Mouse (Mus musculus): Measurements from ENCODE around the gene Amot. TPM values are rescaled to one million over a fixed set of nuclear protein-coding genes. Genes with fewer than 3 reads are reported as not detected.
A peak's percentile ranks its signal among the peaks of the same experiment; 100 is the strongest.

Gene Amot
- polyA plus RNA-seq, 1 experiment from 2014 or later = 19.9 TPM

DNA sequence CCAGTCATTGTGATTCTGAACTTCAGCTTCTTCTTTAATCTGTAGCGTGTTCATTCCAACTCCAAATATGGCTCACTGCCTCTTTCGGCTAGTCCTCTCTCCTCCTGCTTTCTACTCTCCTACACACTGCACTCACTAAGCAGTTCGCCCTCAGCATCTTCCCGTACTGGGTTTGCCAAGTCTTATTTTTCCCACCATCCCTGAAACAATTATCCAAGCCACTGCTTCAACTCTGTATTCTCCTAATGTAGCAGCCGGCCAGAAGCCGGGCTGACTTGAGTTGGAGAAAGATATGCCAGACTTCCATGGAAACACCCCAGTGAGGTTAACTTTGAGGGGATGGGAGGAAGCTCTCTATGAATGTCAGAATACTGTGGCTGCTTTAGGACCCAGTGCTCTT lies 36.7 kb downstream of the Amot start:
- no peak for ATAC-seq
- Histone ChIP-seq H3K36me3 (no peaks in the 10 kb centered on the region), H3K9me3 (no peaks in the 10 kb centered on the region), H3K27ac (no peak overlapping the region), H3K4me3 (replicated peaks) (no peak overlapping the region), H3K4me2 (replicated peaks) (no peak overlapping the region), H3K27me3 (replicated peaks) (no peaks in the 10 kb centered on the region), H3K4me1 (replicated peaks) (no peaks in the 10 kb centered on the region), H3K9ac (no peak overlapping the region)
- WGBS = 91% methylated on average over 6 of the region's 6 CpGs

DNA sequence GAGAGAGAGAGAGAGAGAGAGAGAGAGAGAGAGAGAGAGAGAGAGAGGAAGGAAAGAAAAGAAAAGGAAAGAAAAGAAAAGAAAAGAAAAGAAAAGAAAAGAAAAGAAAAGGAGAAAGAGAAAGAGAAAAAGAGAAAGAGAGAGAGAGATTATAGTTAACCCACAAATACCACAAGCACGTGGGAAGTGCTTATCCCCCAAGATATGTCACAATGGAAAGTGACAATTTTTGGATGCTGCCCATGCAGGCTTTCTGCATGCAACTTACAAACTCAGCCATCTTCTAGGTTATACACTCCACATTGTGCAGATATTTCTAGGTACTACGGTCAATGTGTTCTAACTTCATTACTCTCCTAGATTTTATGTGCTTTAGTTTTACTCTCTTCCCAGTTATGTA lies 41.5 kb downstream of the Amot start:
- 80% methylated on average over 2 of the region's 2 CpGs for WGBS
- ATAC-seq = no peak
- H3K4me2 ChIP-seq (replicated peaks) = no peak overlapping the region

DNA sequence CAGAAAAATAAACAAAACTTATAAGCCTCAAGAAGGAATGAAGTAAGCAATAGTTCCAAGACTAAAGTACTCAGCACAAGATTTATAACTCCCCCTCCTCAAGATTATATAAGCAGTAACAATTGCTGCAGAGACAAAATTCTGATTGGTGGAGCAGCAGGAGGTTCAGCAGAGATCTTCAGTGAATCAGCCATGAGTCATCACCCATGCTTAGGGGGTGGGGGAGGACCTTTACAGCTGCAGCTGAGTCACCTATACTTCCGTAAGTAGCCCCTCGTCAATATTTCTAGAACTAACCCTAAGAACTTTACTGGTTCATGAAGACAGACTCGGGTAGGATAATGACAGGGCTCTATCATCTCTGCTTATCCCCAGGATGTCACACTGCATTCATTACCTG lies 43.6 kb downstream of the Amot start:
- Histone ChIP-seq H3K4me3 (replicated peaks) (no peak overlapping the region), H3K36me3 (no peaks in the 10 kb centered on the region), H3K27ac (no peak overlapping the region), H3K9ac (no peak overlapping the region), H3K9me3 (no peaks in the 10 kb centered on the region), H3K4me2 (replicated peaks) (no peak overlapping the region), H3K4me1 (replicated peaks) (no peaks in the 10 kb centered on the region), H3K27me3 (replicated peaks) (no peaks in the 10 kb centered on the region)
- ATAC-seq = peak; percentile 45; the same call in 1 of the 2 replicates
- WGBS = 60% methylated on average over 3 of the region's 3 CpGs

More for the DNA sequence above, 41.5 kb downstream of the Amot start:
- Histone ChIP-seq H3K27me3 (replicated peaks) (no peaks in the 10 kb centered on the region), H3K36me3 (no peaks in the 10 kb centered on the region), H3K4me1 (replicated peaks) (no peaks in the 10 kb centered on the region), H3K9ac (no peak overlapping the region), H3K9me3 (no peaks in the 10 kb centered on the region), H3K27ac (no peak overlapping the region), H3K4me3 (replicated peaks) (no peak overlapping the region)

DNA sequence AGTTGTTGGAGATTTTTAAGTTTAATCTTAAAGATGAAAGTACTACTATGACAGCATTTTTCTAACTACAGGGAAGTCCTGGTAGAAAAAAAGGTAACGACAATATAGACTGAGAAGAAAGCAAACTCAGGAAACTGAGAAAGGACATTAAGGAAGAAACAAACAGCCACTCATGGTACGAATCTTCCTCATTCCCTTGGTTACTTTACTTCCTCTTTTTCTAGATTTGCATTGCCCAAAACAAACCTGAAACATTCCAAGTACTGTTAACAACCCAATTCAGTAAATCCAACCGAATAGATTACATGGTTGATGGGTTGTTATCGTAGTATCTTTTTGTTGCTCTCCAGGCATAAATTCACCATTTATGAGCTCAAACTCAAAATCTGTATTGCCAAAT lies 48.7 kb downstream of the Amot start:
- Histone ChIP-seq H3K9ac (no peak overlapping the region), H3K27me3 (replicated peaks) (no peaks in the 10 kb centered on the region), H3K4me1 (replicated peaks) (no peaks in the 10 kb centered on the region), H3K4me3 (replicated peaks) (no peak overlapping the region), H3K9me3 (no peaks in the 10 kb centered on the region), H3K27ac (no peak overlapping the region), H3K4me2 (replicated peaks) (no peak overlapping the region), H3K36me3 (no peaks in the 10 kb centered on the region)
- 0 out of 2 replicates have a peak, but pooled peaks have one; percentile 12 for ATAC-seq
- WGBS = 82% methylated on average over 4 of the region's 4 CpGs

DNA sequence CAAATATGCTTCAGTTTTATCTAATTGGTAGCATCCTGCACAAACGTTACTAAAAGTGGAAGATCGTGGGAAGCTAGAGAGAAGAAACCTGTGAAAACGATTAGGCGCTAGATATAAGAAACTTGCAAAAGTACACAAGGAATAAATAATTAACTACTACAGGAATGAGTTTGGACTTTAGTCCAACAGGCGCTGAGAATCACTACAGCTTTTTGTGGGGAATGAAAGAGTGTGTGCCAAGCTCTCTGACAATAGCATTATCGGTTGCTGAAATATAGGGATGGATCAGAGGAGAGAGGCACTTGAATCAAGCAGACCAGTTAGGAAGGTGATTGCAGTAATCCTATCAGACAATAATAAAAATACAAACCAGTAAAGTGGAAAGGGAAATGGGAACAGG lies 49.4 kb downstream of the Amot start:
- 73% methylated on average over 6 of the region's 6 CpGs for WGBS
- H3K9ac ChIP-seq = no peak overlapping the region
- H3K36me3 ChIP-seq = no peaks in the 10 kb centered on the region
- no peaks in the 10 kb centered on the region for H3K4me1 ChIP-seq (replicated peaks)
- no peak overlapping the region for H3K4me2 ChIP-seq (replicated peaks)
- no peak overlapping the region for H3K4me3 ChIP-seq (replicated peaks)
- no peak overlapping the region for H3K27ac ChIP-seq
- H3K9me3 ChIP-seq = no peaks in the 10 kb centered on the region
- no peaks in the 10 kb centered on the region for H3K27me3 ChIP-seq (replicated peaks)
- peak; percentile 87 for ATAC-seq

DNA sequence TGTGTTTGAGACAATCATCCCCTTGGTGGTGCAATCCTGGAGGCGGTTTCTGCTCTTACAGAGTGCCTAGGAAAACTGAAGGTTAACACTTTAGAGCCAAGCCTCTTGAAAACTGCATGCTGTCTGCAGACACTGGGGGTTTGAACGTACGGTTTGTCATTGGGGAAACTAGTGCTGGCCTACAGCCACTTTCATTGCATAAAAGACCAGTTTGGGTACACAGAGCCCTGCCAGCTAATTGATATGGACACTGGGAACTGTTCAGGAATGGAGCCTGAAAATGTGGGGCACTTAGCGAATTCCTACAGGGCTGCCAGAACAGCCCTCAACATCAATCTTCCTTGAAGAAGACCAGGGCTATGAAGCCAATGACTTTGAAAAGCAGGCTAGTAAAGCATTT lies 50.2 kb downstream of the Amot start:
- no peak overlapping the region for H3K9ac ChIP-seq
- WGBS = 60% methylated on average over 4 of the region's 4 CpGs
- H3K27ac ChIP-seq = no peak overlapping the region
- H3K36me3 ChIP-seq = no peaks in the 10 kb centered on the region
- H3K4me2 ChIP-seq (replicated peaks) = no peak overlapping the region
- H3K9me3 ChIP-seq = no peaks in the 10 kb centered on the region
- H3K4me3 ChIP-seq (replicated peaks) = no peak overlapping the region
- H3K27me3 ChIP-seq (replicated peaks) = no peaks in the 10 kb centered on the region
- H3K4me1 ChIP-seq (replicated peaks) = no peaks in the 10 kb centered on the region
- ATAC-seq = 0 out of 2 replicates have a peak, but pooled peaks have one; percentile 3

DNA sequence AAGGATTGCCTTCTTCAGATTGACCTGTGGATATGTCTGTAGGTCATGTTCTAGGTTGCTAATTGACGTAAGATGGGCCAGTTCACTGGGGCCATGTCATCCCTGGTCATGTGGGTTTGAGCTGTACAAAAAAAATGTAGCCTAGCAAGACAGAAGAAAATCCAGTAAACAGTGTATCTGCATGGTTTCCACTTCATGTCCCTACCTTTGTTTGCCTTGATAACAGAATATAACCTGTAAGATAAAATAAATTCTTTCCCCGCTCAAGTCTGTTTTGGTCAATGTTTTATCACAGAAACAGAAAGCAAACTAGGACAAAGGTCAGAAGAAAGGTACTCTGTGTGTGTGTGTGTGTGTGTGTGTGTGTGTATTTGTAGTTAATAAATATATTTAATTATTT lies 63.5 kb downstream of the Amot start:
- Histone ChIP-seq H3K27me3 (replicated peaks) (no peaks in the 10 kb centered on the region), H3K4me2 (replicated peaks) (no peak overlapping the region), H3K4me1 (replicated peaks) (no peaks in the 10 kb centered on the region), H3K36me3 (no peaks in the 10 kb centered on the region), H3K9me3 (no peaks in the 10 kb centered on the region), H3K4me3 (replicated peaks) (no peak overlapping the region), H3K9ac (no peak overlapping the region), H3K27ac (no peak overlapping the region)
- ATAC-seq = peak; percentile 62
- WGBS = 81% methylated on average over 2 of the region's 2 CpGs

DNA sequence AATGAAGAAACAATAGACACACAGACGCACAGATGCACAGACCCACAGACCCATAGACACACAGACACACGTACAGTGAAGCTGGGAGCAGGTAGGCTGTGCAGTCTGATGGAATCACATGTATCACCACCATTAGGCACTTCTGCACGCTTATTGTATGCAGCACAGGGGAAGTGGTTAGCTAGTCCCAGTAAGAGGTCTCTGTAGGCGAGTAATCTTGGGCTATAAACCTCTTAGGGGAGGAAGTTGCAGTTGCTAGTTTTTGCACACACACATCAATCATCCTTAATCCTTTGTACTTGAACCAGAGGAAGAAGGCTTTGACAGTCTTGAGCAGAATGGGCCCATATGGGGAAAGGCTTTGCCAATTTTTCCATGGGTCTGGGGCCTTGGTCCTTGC lies 71.3 kb downstream of the Amot start:
- Histone ChIP-seq H3K4me2 (replicated peaks) (no peak overlapping the region), H3K27me3 (replicated peaks) (no peaks in the 10 kb centered on the region), H3K36me3 (no peaks in the 10 kb centered on the region), H3K9ac (no peak overlapping the region), H3K4me1 (replicated peaks) (no peaks in the 10 kb centered on the region), H3K9me3 (no peaks in the 10 kb centered on the region), H3K4me3 (replicated peaks) (no peak overlapping the region), H3K27ac (no peak overlapping the region)
- WGBS = 67% methylated on average over 4 of the region's 4 CpGs
- ATAC-seq = no peak

DNA sequence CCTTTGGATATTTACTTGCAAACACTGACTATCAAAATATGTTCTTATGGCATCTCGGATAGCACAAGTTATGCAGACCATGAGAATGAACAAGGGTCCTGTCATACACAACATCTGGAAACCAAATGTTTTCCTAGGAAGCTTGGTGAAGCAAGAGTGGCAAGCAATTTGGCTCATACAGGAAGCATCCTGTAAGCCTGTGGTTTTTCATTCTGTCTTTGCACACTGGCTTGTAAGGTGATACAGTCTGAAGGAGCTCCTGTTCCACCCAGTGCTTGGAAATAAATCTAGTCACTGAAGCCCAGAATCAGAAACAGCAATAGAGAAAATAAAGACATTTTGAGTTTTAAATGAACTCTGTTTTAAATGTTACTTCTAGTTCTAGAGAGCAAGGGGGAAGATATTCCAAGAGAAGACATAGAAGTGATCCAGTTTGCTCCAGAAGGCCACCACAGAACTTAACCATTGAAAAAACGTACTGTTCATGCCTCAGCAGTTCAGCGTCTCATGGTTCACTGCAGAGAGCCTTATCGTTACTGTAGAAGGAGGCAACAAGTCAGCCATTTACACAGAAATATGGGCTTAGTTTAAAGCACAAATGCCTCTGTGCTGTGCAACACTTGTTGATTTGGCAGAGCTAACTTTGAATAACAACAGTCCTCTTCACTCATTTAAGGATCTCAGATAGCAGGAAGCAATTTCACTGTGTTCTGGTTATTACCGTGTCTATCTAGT lies 74.0 kb downstream of the Amot start:
- Histone ChIP-seq H3K4me1 (replicated peaks) (no peaks in the 10 kb centered on the region), H3K4me3 (replicated peaks) (no peak overlapping the region), H3K9ac (no peak overlapping the region), H3K4me2 (replicated peaks) (no peak overlapping the region), H3K27me3 (replicated peaks) (no peaks in the 10 kb centered on the region), H3K27ac (no peak overlapping the region), H3K36me3 (no peaks in the 10 kb centered on the region), H3K9me3 (no peaks in the 10 kb centered on the region)
- ATAC-seq = no peak
- WGBS = 82% methylated on average over 5 of the region's 5 CpGs

DNA sequence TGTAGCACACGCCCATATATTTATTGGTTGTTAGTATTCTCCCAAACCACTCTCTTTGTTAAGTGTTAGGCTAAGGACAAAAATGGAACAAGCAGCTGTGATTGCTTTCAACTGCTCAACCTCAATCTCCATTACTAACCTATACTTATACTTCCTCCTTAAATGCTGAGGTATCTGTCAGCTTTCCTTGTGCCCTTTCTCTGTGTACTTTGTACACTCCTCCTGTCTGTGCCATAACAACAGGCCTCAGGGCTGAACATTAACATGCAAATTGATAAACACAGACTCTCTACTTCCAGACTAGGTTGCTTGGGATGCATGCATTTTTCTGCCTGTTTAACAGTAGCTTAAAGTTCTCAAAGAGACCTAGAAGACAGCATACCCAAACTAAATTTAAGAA lies 76.2 kb downstream of the Amot start:
- H3K4me1 ChIP-seq (replicated peaks) = no peaks in the 10 kb centered on the region
- no peaks in the 10 kb centered on the region for H3K27me3 ChIP-seq (replicated peaks)
- H3K4me2 ChIP-seq (replicated peaks) = no peak overlapping the region
- no peaks in the 10 kb centered on the region for H3K36me3 ChIP-seq
- peak; percentile 65; the same call in 1 of the 2 replicates for ATAC-seq
- H3K27ac ChIP-seq = no peak overlapping the region
- no peak overlapping the region for H3K9ac ChIP-seq
- H3K4me3 ChIP-seq (replicated peaks) = no peak overlapping the region
- whole genome bisulfite sequencing = 65% methylated on average over 1 of the region's 1 CpGs
- H3K9me3 ChIP-seq = no peaks in the 10 kb centered on the region

DNA sequence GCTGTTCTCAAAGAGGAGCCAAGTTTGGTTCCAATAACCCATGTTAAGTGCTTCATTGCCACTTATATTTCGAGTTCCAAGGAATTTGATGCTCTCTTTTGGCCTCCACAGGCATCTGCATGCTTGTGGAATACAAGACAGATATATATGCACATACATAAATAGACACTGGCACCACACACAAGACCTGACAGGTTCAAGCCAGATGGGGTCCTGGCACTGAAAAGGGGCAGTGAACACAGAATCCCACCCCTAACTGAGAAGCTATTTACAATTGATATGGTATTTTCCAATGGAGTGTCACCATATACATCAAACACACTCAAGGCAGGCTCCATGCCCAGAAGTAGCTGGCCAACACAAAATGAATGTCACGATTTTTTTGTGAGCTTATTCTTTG lies 81.0 kb downstream of the Amot start:
- WGBS = 60% methylated on average over 2 of the region's 2 CpGs
- no peak for ATAC-seq
- H3K9ac ChIP-seq = no peak overlapping the region

DNA sequence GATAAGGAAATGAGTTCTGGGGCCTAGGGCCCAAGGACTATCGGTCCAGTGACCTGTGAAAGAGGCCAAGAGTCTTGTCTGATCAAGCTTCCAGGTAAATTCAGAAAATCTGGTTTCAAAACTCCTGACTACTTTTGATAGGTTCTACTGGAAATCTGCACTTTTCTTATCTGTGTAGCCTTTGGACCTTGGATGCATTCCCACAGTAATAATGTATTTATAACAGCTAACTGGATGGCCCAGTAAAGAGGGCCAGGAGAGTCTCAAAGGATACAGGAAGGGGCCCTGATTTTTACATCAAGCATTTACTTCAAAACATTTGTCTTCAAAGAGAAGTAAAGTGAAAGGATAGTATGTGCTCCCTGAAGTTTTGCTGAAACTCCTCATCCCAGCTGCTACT lies 90.7 kb downstream of the Amot start:
- ATAC-seq = peak; percentile 96
- no peaks in the 10 kb centered on the region for H3K9me3 ChIP-seq
- no peaks in the 10 kb centered on the region for H3K27me3 ChIP-seq (replicated peaks)
- 58% methylated on average over 1 of the region's 1 CpGs for WGBS
- no peak overlapping the region for H3K4me2 ChIP-seq (replicated peaks)
- no peak overlapping the region for H3K4me3 ChIP-seq (replicated peaks)
- no peaks in the 10 kb centered on the region for H3K4me1 ChIP-seq (replicated peaks)
- H3K36me3 ChIP-seq = no peaks in the 10 kb centered on the region
- H3K9ac ChIP-seq = no peak overlapping the region
- no peak overlapping the region for H3K27ac ChIP-seq

More for the DNA sequence above, 81.0 kb downstream of the Amot start:
- Histone ChIP-seq H3K4me3 (replicated peaks) (no peak overlapping the region), H3K27ac (no peak overlapping the region), H3K36me3 (no peaks in the 10 kb centered on the region), H3K4me1 (replicated peaks) (no peaks in the 10 kb centered on the region), H3K9me3 (no peaks in the 10 kb centered on the region), H3K27me3 (replicated peaks) (no peaks in the 10 kb centered on the region), H3K4me2 (replicated peaks) (no peak overlapping the region)

DNA sequence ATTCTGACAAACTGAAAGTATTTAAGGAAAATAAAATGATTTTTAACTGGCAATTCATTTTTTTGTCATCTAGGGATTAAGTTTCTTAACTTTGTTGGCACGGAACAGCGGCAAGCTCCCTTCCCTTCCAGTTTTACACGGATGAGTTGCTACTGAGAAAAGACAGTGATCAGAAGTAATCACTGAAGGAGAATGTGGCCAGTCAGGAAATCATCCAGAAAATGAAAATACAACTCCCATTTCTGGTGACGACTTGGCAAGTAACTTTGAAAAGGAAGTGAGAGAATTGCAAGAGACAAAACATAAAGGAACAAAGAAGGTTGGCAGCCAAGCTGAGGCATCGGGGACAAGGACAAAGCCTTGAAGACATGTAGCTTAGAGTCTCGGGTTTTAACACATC lies 93.6 kb downstream of the Amot start:
- Histone ChIP-seq H3K36me3 (no peaks in the 10 kb centered on the region), H3K4me3 (replicated peaks) (no peak overlapping the region), H3K4me1 (replicated peaks) (no peaks in the 10 kb centered on the region), H3K27ac (no peak overlapping the region), H3K9ac (no peak overlapping the region), H3K27me3 (replicated peaks) (no peaks in the 10 kb centered on the region), H3K4me2 (replicated peaks) (no peak overlapping the region), H3K9me3 (no peaks in the 10 kb centered on the region)
- WGBS = 61% methylated on average over 6 of the region's 6 CpGs
- ATAC-seq = no peak

Measured in intestine, embryonic 15.5 days (tissue).